Mouse (Mus musculus): ENCODE measurements around the gene Gm5134. TPM values are rescaled to one million over a fixed set of nuclear protein-coding genes. Genes with fewer than 3 reads are reported as not detected.

Gm5134 gene
- total and polyA plus RNA-seq, 3 experiments: not detected

DNA sequence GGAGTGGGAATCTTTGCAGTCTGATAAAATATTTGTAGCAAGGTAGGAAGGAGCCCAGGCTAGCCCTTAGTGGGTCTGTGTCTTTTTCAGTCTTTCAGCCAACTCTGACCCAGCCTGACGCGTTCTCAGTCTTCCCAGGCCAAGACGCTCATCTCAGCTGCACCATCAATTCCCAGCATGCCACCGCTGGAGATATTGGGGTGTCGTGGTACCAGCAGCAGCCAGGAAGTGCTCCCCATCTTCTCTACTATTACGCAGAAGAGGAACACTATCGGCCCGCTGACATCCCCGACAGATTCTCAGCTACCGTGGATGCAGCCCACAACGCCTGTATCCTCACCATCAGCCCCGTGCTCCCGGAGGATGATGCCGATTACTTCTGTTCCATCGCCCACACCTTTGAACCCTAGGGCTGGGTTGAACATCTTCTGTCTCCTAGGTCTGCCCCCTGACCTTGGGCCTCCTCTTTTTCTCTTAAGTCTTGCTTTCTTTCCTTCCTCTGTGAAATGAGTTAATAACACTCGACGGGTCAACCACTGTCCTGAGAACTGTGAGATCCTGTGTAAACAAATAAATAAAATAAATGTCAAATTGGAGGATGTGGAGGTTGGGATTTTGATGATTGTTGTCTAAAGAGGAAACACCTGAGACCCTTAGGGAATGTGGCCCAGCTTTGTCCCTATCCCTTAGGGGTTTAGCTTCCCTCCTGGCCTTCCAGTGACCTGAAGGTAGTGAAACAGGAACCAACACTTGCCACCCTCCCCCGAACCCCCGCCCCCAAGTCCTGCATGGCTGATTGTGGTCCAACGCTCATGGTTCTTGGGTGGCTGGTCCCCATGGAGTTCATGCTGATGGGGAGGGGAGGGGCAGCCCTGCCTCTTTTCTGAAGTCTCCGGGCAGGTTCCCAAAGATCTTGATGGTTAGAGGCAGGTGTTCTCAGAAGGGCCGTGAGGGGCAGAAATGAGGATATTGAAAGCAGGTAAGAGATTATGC lies 5.0 kb upstream of the Gm5134 start:
- Histone ChIP-seq H3K36me3 (ENCODE audit: control insufficient read depth in 1 of 2, insufficient read depth in 2 of 2, low read length in 2 of 2) (peaks cover 0 to 2% of the 10 kb centered on the region in 2 experiments; a peak in 2 of 4 replicates), H3K9me3 (replicated peaks; ENCODE audit: insufficient read depth, low read length) (no peaks in the 10 kb centered on the region), H3K27me3 (ENCODE audit: control insufficient read depth in 1 of 2, insufficient read depth in 2 of 2, low read length in 2 of 2) (peaks cover 0 to 9% of the 10 kb centered on the region in 2 experiments; a peak in 3 of 4 replicates), H3K4me1 (ENCODE audit: control insufficient read depth in 1 of 2, insufficient read depth in 2 of 2, low read length in 2 of 2) (no peaks in the 10 kb centered on the region; a peak in 1 of 4 replicates), H3K27ac (ENCODE audit: control insufficient read depth, low read depth, low read length) (no peak overlapping the region), H3K79me2 (ENCODE audit: control insufficient read depth, insufficient read depth, low read length, poor library complexity) (no peaks in the 10 kb centered on the region), H3K4me3 (ENCODE audit: control insufficient read depth in 1 of 2, insufficient read depth in 1 of 2, low read depth in 2 of 2, low read length in 2 of 2) (no peak overlapping the region), H3K9ac (ENCODE audit: control insufficient read depth, low read depth, low read length, poor library complexity, severe bottlenecking) (no peak overlapping the region)
- TF ChIP-seq KAT2A (conservative IDR thresholded peaks at IDR 0.05; ENCODE audit: low read depth, low read length) (no peak), ZMIZ1 (IDR thresholded peaks at IDR 0.05; ENCODE audit: low read depth, low read length) (no peak), SMC3 (IDR thresholded peaks at IDR 0.05; ENCODE audit: low read depth, low read length) (no peak), ZNF384 (IDR thresholded peaks at IDR 0.05; ENCODE audit: low read depth, low read length) (no peak), MAZ (IDR thresholded peaks at IDR 0.05; ENCODE audit: low read depth, low read length) (no peak), NRF1 (IDR thresholded peaks at IDR 0.05; ENCODE audit: insufficient read depth, low read depth, low read length, poor library complexity, severe bottlenecking) (no peak), SIN3A (IDR thresholded peaks at IDR 0.05; ENCODE audit: low read length) (no peak), HCFC1 (IDR thresholded peaks at IDR 0.05; ENCODE audit: low read depth, low read length) (no peak), ELF1 (IDR thresholded peaks at IDR 0.05; ENCODE audit: low read depth, low read length) (no peak), MAX (IDR thresholded peaks at IDR 0.05; ENCODE audit: low read length) (no peak), NELFE (IDR thresholded peaks at IDR 0.05; ENCODE audit: low read depth, low read length) (no peak), JUND (IDR thresholded peaks at IDR 0.05; ENCODE audit: low read depth, low read length) (no peak), UBTF (IDR thresholded peaks at IDR 0.05; ENCODE audit: borderline replicate concordance, insufficient read depth, low read depth, low read length) (no peak), USF1 (IDR thresholded peaks at IDR 0.05; ENCODE audit: low read depth, low read length) (no peak), CTCF (IDR thresholded peaks at IDR 0.05 in 2 of 3, conservative IDR thresholded peaks at IDR 0.05 in 1 of 3; ENCODE audit: control insufficient read depth in 1 of 3, insufficient read depth in 1 of 3, low read depth in 2 of 3, low read length in 3 of 3, poor library complexity in 1 of 3, severe bottlenecking in 1 of 3) (no peak), GABPA (IDR thresholded peaks at IDR 0.05; ENCODE audit: low read depth, low read length) (no peak), USF2 (IDR thresholded peaks at IDR 0.05; ENCODE audit: borderline replicate concordance in 1 of 2, insufficient read depth in 1 of 2, low read depth in 1 of 2, low read length in 2 of 2) (no peak), GATA1 (IDR thresholded peaks at IDR 0.05; ENCODE audit: low read depth, low read length) (no peak), RAD21 (IDR thresholded peaks at IDR 0.05; ENCODE audit: low read depth, low read length) (no peak), CHD2 (IDR thresholded peaks at IDR 0.05; ENCODE audit: low read length) (no peak)
- no peak for DNase-seq (ENCODE audit: low read depth, low spot score)
